Mouse (Mus musculus) neural tube, embryonic 10.5 days (tissue): ENCODE measurements around the gene Gm17268.
A peak's percentile ranks its signal among the peaks of the same experiment; 100 is the strongest.

Source experiments
- DNase-seq: peaks from one replicate; pipeline ENCODE4 v3.0.0-alpha.2; 2017; ENCODE audit warnings: low spot score; ENCODE audit errors: extremely low spot score

The Gm17268 gene

GRCm38 (mm10) chr11:82038535-82038934, at the start of gene Gm17268:
Gene Gm17268, minus strand, starts transcription at chr11:82038562.
- DNase-seq, result no peak

GRCm38 (mm10) chr11:82084360-82084759, 46.0 kb upstream of the Gm17268 start:
- no peak for DNase-seq

- DNase-seq, result no peak
Observed at GRCm38 (mm10) chr11:82080865-82081264, 42.5 kb upstream of the Gm17268 start.

- DNase-seq, result no peak
Observed at GRCm38 (mm10) chr11:82078136-82078730, 39.9 kb upstream of the Gm17268 start.

GRCm38 (mm10) chr11:82077031-82077430, 38.7 kb upstream of the Gm17268 start:
- no peak for DNase-seq

- DNase-seq, result no peak
Observed at GRCm38 (mm10) chr11:82073686-82074085, 35.3 kb upstream of the Gm17268 start.

GRCm38 (mm10) chr11:82072984-82073383, 34.6 kb upstream of the Gm17268 start:
- DNase-seq, result no peak

GRCm38 (mm10) chr11:82072374-82072773, 34.0 kb upstream of the Gm17268 start:
- DNase-seq, result no peak

GRCm38 (mm10) chr11:82071076-82071475, 32.7 kb upstream of the Gm17268 start:
- no peak for DNase-seq

- DNase-seq, result no peak
Observed at GRCm38 (mm10) chr11:82066953-82067571, 28.7 kb upstream of the Gm17268 start.

GRCm38 (mm10) chr11:82063454-82063853, 25.1 kb upstream of the Gm17268 start:
- no peak for DNase-seq

GRCm38 (mm10) chr11:82062226-82062625, 23.9 kb upstream of the Gm17268 start:
- DNase-seq, result no peak

GRCm38 (mm10) chr11:82057646-82058045, 19.3 kb upstream of the Gm17268 start, which contains the start of gene Ccl11:
Gene Ccl11, plus strand, starts transcription at chr11:82057823.
- DNase-seq, result no peak

- no peak for DNase-seq
Observed at GRCm38 (mm10) chr11:82053849-82054248, 15.5 kb upstream of the Gm17268 start.

GRCm38 (mm10) chr11:82047746-82048415, 9.5 kb upstream of the Gm17268 start:
- peak; percentile 60 for DNase-seq

- no peak for DNase-seq
Observed at GRCm38 (mm10) chr11:82045471-82045870, 7.1 kb upstream of the Gm17268 start, which contains the start of gene Ccl7. Gene Ccl7, plus strand, starts transcription at chr11:82045712.

GRCm38 (mm10) chr11:82041671-82042080, 3.3 kb upstream of the Gm17268 start:
- DNase-seq, result no peak

- no peak for DNase-seq
Observed at GRCm38 (mm10) chr11:82039132-82039660, 834 bp upstream of the Gm17268 start.

GRCm38 (mm10) chr11:82035857-82036256, 2.5 kb downstream of the Gm17268 start:
- DNase-seq, result no peak

- no peak for DNase-seq
Observed at GRCm38 (mm10) chr11:82035356-82035755, 3.0 kb downstream of the Gm17268 start, which contains the start of gene Ccl2. Gene Ccl2, plus strand, starts transcription at chr11:82035571.

- DNase-seq, result no peak
Observed at GRCm38 (mm10) chr11:82034446-82034845, 3.9 kb downstream of the Gm17268 start.

GRCm38 (mm10) chr11:82032678-82033344, 5.6 kb downstream of the Gm17268 start:
- DNase-seq, result no peak
